Mouse (Mus musculus) liver, embryonic 15.5 days (tissue): ENCODE measurements around the gene Nus1. TPM values are rescaled to one million over a fixed set of nuclear protein-coding genes. Genes with fewer than 3 reads are reported as not detected.

Experiments used
- ATAC-seq: fragments of 200-750 bp; cut with Nextera tagmentation; 2 replicates; pipeline ENCODE4 v1.8.0; 2017; ENCODE audit warnings: moderate number of reproducible peaks, mild to moderate bottlenecking, moderate library complexity; ENCODE audit not compliant: insufficient read depth
- H3K27ac ChIP-seq: fragments of 300-500 bp; sonication (generic); replicated peaks from 2 replicates; pipeline ENCODE4 v1.5.1; 2015; ENCODE audit warnings: mild to moderate bottlenecking, inconsistent platforms
- H3K27me3 ChIP-seq: fragments of 300-500 bp; sonication (generic); 2 replicates; pipeline ENCODE4 v1.6.1; 2015; ENCODE audit warnings: mild to moderate bottlenecking, inconsistent platforms
- H3K36me3 ChIP-seq: fragments of 300-500 bp; sonication (generic); replicated peaks from 2 replicates; pipeline ENCODE4 v1.6.1; 2015; ENCODE audit warnings: moderate library complexity, mild to moderate bottlenecking, inconsistent platforms
- H3K4me1 ChIP-seq: fragments of 300-500 bp; sonication (generic); replicated peaks from 2 replicates; pipeline ENCODE4 v1.6.1; 2015; ENCODE audit warnings: inconsistent platforms
- H3K4me2 ChIP-seq: fragments of 300-500 bp; sonication (generic); 2 replicates; pipeline ENCODE4 v1.6.1; 2015; ENCODE audit warnings: moderate library complexity, mild to moderate bottlenecking, inconsistent platforms
- H3K4me3 ChIP-seq: fragments of 300-500 bp; sonication (generic); replicated peaks from 2 replicates; pipeline ENCODE4 v1.5.1; 2015; ENCODE audit warnings: mild to moderate bottlenecking, inconsistent platforms
- H3K9ac ChIP-seq: fragments of 300-500 bp; sonication (generic); 2 replicates; pipeline ENCODE4 v1.6.1; 2015; ENCODE audit warnings: moderate library complexity, mild to moderate bottlenecking, inconsistent platforms
- H3K9me3 ChIP-seq: fragments of 300-500 bp; sonication (generic); replicated peaks from 2 replicates; pipeline ENCODE4 v1.6.1; 2016; ENCODE audit warnings: inconsistent platforms
- WGBS: fragments of 180-500 bp; shearing (Covaris S2); methylation state at CpG from one replicate; pipeline ENCODE4 v1.1.7; 2015; ENCODE audit warnings: mixed read lengths; ENCODE audit not compliant: insufficient replicate concordance; 5-methylcytosine and 5-hydroxymethylcytosine counted together
- polyA plus RNA-seq: library from polyadenylated mRNA; unstranded; fragments of >200 nt; fragmentation: Nextera tagmentation; extraction: Ambion mirVana; gene quantifications from 2 replicates; pipeline ENCODE4 v1.2.1, GENCODE M21; 2015

Gene Nus1
- polyA plus RNA-seq, 1 experiment from 2014 or later: 4.8 TPM

DNA sequence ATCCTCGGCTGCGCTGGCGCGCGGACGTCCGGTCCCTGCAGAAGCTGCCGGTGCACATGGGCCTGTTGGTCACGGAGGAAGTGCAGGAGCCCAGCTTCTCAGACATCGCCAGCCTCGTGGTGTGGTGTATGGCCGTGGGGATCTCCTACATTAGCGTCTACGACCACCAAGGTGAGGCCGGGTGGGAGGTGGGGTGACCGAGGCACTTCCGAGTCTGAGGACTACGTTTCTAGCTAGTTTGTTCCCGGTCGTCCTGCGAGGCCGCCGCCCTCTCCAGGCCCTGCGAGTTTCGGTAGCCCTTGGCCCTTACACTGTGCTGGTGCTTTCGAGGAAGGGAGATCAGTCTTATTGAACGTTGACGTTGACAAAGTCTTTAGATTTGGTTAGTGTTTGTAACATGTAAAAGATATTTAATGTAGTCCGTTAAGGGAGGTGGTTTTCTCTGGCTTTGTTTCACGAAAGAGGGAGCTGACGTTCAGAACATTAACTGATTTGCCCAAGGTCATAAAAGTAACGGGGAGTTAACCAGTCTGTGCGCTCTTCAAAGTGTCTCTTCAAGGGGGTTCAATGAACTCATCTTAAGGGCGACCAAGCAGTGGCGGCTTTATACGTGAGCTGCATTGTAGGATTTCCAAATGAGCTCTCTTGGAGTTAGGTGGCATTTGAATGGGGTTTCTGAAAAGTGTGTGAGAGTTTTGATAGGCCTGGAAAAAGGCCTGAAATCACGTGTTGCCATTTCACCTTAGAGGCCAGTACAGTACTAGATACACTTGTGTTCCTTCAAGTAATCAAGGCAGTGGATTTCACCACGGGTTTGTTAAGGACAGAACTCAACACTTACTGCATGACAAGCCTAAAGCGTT is 882 bp downstream of the Nus1 start:
- H3K27ac ChIP-seq: peak overlapping the region; percentile 80
- H3K4me1 ChIP-seq: peaks cover 37% of the 10 kb centered on the region
- WGBS: 2% methylated on average over 39 of the region's 39 CpGs
- H3K9me3 ChIP-seq: no peaks in the 10 kb centered on the region
- no peaks in the 10 kb centered on the region for H3K27me3 ChIP-seq
- no peaks in the 10 kb centered on the region for H3K36me3 ChIP-seq
- peak; percentile 13 for ATAC-seq
- H3K4me3 ChIP-seq: peak overlapping the region; percentile 97
- peak overlapping the region; percentile 91 for H3K4me2 ChIP-seq
- peak overlapping the region; percentile 84 for H3K9ac ChIP-seq

DNA sequence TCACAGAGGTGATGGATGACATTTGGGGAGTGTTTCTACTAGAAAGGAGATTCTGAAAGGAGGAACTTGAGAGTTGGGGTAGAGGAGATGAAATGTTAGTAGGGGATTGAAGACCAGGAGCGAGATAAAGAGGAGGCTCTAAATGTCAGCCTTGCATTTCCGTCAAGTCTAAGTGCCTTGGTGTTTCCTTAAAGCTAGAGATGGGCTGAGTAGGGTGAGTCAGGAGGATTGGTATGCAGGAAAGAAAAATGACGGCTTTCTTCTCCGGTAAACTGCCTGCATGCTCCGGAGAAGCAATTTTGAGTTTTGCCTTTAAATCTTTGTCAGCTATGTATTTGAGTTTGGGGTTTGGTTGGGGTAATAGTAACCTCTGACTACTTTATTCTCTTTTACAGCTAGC is 1.6 kb downstream of the Nus1 start:
- Histone ChIP-seq H3K4me3 (peak overlapping the region; percentile 97), H3K9ac (0 out of 2 replicates have a peak overlapping the region, but pooled peaks have one; percentile 84), H3K9me3 (no peaks in the 10 kb centered on the region), H3K36me3 (no peaks in the 10 kb centered on the region), H3K4me2 (peak overlapping the region; percentile 91), H3K27me3 (no peaks in the 10 kb centered on the region), H3K27ac (no peak overlapping the region), H3K4me1 (peaks cover 39% of the 10 kb centered on the region)
- no peak for ATAC-seq
- 28% methylated on average over 5 of the region's 5 CpGs for WGBS

DNA sequence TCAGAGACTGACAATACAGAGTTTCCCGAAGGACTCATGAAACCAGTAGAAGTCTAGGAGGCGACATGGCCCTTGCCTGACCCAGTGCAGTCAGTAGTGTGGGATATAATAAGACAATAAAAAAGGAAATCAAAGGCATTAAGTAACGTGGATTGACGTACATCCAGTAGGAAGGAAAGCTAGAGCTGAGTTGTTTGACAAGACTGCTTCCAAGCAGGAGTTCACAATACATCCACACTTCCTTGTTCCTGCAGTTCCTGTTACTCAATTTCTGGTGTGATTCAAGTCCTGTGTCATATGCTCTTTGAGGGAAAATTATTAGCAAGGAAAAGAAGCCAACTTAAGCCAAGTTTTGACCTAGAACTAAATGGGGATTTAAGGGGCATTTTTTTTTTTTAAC is 2.1 kb downstream of the Nus1 start:
- ATAC-seq: no peak
- H3K4me2 ChIP-seq: peak overlapping the region; percentile 91
- 63% methylated on average over 4 of the region's 4 CpGs for WGBS
- H3K27me3 ChIP-seq: no peaks in the 10 kb centered on the region
- no peak overlapping the region for H3K9ac ChIP-seq
- H3K36me3 ChIP-seq: no peaks in the 10 kb centered on the region
- peak overlapping the region; percentile 97 for H3K4me3 ChIP-seq
- no peaks in the 10 kb centered on the region for H3K9me3 ChIP-seq
- no peak overlapping the region for H3K27ac ChIP-seq
- peaks cover 39% of the 10 kb centered on the region for H3K4me1 ChIP-seq

DNA sequence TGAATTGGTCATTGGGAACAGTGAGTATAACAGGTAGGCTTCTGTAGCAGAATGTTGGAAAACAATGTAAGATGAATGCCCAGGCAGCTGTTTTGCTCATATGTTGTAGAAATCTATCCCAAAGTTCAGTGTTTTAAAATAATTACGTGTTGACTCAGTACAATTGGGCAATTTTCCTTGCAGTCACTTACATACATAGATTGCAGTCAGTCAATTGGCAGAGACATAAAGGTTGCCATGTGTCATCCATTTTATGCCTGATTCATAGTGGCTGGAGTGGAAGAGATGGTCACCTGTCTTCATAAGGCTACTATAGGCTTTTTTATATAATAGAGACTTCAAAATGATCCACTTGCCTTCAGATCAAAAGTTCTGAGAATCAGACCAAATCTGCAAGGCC is 3.2 kb downstream of the Nus1 start:
- Histone ChIP-seq H3K9ac (no peak overlapping the region), H3K4me1 (peaks cover 39% of the 10 kb centered on the region), H3K27me3 (no peaks in the 10 kb centered on the region), H3K27ac (no peak overlapping the region), H3K4me2 (no peak overlapping the region), H3K9me3 (no peaks in the 10 kb centered on the region), H3K36me3 (no peaks in the 10 kb centered on the region), H3K4me3 (no peak overlapping the region)
- no peak for ATAC-seq
- 70% methylated on average over 1 of the region's 1 CpGs for WGBS

DNA sequence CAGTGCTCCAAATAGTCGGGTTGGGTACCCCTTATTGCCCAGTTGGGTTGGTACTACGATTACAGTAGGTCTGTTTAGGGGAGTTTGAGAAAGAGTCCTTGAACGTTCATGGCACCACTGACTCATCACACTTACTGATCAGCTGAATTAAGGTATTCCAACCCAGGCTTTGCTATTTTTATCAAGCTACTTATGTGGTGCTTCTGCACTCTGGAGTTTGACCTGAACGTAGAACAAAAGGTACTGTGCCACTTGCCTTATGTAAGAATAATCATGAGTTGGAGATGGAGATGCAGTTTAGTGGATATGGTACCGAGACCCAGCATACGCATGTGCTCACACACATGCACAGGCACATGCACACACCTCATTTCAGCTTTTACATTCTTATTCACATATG is 4.4 kb downstream of the Nus1 start:
- no peak overlapping the region for H3K4me2 ChIP-seq
- H3K27me3 ChIP-seq: no peaks in the 10 kb centered on the region
- ATAC-seq: no peak
- H3K36me3 ChIP-seq: no peaks in the 10 kb centered on the region
- H3K27ac ChIP-seq: no peak overlapping the region
- 73% methylated on average over 6 of the region's 6 CpGs for WGBS
- H3K4me3 ChIP-seq: no peak overlapping the region
- H3K9me3 ChIP-seq: no peaks in the 10 kb centered on the region
- H3K9ac ChIP-seq: no peak overlapping the region
- H3K4me1 ChIP-seq: peaks cover 35% of the 10 kb centered on the region

DNA sequence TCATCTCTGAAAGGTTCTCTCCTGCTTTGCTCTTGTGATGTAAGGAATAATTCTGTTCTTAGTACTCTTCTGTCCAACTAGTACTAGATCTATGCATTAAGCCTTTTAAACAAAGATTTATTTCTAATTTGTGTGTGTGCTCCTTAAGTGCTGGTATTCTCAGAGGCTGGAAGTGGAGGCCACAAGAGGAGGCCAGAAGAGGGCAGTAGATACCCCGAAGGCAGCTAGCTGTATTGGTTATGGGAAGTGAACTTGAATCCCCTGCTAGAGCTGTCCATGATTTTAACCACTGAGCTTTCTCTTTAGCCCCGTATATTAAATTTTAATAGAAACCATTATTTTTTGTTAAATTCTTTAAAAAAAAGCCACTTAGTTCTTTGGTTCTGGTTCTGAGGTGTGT is 5.8 kb downstream of the Nus1 start:
- H3K27ac ChIP-seq: no peak overlapping the region
- no peaks in the 10 kb centered on the region for H3K27me3 ChIP-seq
- H3K9me3 ChIP-seq: no peaks in the 10 kb centered on the region
- H3K4me1 ChIP-seq: peaks cover 28% of the 10 kb centered on the region
- H3K4me3 ChIP-seq: no peak overlapping the region
- no peak overlapping the region for H3K4me2 ChIP-seq
- no peak overlapping the region for H3K9ac ChIP-seq
- WGBS: 55% methylated on average over 2 of the region's 2 CpGs
- ATAC-seq: no peak
- H3K36me3 ChIP-seq: no peaks in the 10 kb centered on the region

DNA sequence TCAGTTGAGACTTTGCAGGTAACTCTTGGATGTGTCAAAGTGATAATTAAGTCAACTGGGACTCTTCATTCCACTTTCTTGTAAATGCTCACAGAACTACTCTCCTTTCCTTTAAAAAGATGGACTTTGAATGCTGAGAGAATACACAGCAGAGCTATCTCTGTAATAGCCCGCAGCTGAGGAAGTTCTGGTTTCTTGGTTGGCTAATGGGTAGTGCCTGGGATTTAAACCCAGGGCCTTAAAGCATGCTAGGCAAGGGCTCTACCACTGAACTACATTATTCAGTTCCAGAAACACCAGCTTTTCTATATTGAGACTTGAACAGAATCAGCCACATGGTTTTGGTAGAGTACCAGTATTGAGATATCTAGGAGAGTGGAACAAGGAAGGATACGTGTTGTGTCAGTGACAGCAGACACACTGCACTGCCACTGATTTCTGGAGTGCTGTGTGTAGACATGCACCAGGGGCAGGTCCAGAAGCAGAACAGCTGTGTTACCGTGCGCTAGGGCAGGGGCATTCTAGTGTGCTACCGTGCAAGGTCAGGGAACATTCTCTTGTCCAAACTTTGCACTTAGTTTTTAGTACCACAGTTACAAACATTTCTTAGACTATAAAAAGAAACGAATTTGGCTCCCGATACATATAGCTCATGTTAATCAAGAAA is 9.1 kb downstream of the Nus1 start:
- 72% methylated on average over 7 of the region's 7 CpGs for WGBS
- H3K4me3 ChIP-seq: no peak overlapping the region
- H3K27me3 ChIP-seq: no peaks in the 10 kb centered on the region

DNA sequence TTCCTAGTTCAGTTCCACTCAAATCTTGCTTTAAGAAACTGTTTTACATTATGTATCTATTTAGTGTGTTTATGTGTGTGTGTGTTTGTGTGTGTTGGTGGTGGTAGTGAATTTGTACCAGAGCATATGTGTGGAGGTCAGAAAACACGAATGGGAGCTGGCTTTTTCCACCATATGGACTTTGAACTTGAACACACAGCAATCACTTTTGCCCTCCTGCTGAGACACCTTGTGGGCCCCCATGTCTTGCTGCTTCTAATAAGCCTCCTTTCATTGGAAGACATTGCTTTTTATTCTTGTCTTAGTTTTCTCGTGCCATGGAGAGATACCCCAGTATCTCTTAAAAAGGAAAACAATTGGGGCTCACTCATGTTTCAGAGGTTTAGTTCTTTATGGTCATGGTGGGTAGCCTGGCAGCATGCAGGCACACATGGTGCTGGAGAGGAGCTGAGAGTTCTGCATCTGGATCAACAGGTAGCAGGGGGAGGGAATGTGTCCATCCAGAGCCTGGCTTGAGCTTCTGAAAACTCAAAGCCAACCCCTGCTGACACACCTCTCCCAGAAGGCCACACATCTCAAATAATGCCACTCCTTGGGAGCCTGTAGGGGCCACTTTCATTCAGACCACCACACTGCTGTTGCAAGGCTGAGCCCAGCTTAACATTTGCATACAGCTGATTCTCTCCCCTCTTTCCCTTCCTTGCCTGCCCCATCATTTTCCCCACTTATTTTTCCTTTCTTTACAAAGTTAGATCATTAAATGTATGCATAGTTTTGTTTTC is 10.5 kb downstream of the Nus1 start:
- Histone ChIP-seq H3K4me1 (peaks cover 5% of the 10 kb centered on the region; the same call in 1 of the 2 replicates), H3K9ac (no peak overlapping the region), H3K9me3 (no peaks in the 10 kb centered on the region), H3K27ac (no peak overlapping the region), H3K4me2 (no peak overlapping the region), H3K4me3 (no peak overlapping the region), H3K27me3 (no peaks in the 10 kb centered on the region), H3K36me3 (peaks cover 18% of the 10 kb centered on the region)
- ATAC-seq: no peak
- 63% methylated on average over 2 of the region's 2 CpGs for WGBS

More for the DNA sequence above, 9.1 kb downstream of the Nus1 start:
- Histone ChIP-seq H3K36me3 (peaks cover 17% of the 10 kb centered on the region), H3K27ac (no peak overlapping the region), H3K9me3 (no peaks in the 10 kb centered on the region), H3K4me2 (no peak overlapping the region), H3K4me1 (peaks cover 6% of the 10 kb centered on the region; the same call in 1 of the 2 replicates), H3K9ac (no peak overlapping the region)
- no peak for ATAC-seq

DNA sequence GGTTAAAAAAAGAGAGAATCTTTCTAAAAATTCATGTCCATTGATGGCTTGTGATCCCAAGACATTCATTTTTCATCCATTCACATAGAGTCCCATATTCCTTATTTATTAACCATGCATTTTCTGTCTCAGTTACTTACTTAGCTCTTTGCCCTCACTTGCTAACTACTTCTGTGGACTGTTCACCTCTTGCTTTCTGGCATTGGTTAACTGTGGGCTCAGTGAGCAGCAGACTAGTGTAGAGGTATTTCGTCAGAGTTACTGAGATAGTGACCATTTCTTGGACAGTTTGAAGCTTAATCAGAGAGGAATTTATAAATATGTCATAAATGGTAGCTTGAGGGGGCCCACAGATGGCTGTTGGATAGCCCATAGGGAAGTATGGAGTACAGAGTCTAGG is 13.6 kb downstream of the Nus1 start:
- Histone ChIP-seq H3K4me1 (no peaks in the 10 kb centered on the region), H3K9me3 (no peaks in the 10 kb centered on the region), H3K4me2 (no peak overlapping the region), H3K27me3 (no peaks in the 10 kb centered on the region), H3K4me3 (no peak overlapping the region), H3K27ac (no peak overlapping the region), H3K36me3 (peaks cover 35% of the 10 kb centered on the region), H3K9ac (no peak overlapping the region)
- no peak for ATAC-seq
- WGBS: 57% methylated on average over 1 of the region's 1 CpGs

DNA sequence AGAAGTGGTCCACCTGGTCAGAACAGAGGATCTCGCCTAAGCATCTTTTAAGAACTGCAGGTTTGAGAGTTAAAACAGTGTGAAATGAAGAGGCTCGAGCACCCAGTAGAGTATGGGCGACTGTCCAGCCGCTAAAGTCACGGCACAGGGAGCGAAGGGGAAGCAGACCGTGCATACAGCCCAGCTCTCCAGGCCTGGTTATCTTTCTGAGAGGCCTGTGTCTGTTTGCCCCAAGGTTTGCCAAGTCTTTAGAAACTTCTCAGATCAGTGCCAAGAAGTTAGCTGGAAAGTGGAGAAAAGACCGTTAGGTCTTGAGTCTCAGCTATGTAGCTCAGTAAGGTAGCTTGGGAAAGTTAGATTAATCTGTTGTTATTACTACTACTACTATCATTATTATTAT is 17.5 kb downstream of the Nus1 start:
- no peaks in the 10 kb centered on the region for H3K27me3 ChIP-seq
- WGBS: 82% methylated on average over 8 of the region's 8 CpGs
- no peak overlapping the region for H3K4me3 ChIP-seq
- no peaks in the 10 kb centered on the region for H3K4me1 ChIP-seq
- no peak for ATAC-seq
- H3K36me3 ChIP-seq: peaks cover 55% of the 10 kb centered on the region
- no peak overlapping the region for H3K27ac ChIP-seq
- H3K9me3 ChIP-seq: no peaks in the 10 kb centered on the region
- no peak overlapping the region for H3K9ac ChIP-seq
- no peak overlapping the region for H3K4me2 ChIP-seq

DNA sequence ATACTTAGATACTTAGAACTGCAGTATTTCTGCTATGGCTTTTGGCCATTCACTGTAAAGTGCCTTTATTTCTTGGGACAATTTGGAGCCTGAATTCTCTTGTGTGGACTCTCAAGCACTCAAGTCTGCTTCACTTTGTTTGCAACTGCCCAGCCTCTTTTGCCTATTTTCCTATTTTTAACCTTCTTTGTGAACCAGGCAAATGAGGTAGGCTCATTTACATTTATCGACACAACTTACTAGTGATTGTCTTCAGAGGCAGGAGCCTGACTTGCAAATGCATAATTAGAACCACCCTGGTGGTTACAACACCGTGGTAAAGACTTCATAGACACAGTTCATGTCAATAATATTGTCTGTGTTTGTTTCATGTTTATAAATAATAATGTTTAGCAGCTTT is 43.3 kb downstream of the Nus1 start:
- 41% methylated on average over 2 of the region's 2 CpGs for WGBS

More for the DNA sequence above, 43.3 kb downstream of the Nus1 start:
- Histone ChIP-seq H3K4me3 (no peak overlapping the region), H3K4me2 (no peak overlapping the region), H3K27me3 (no peaks in the 10 kb centered on the region), H3K4me1 (no peaks in the 10 kb centered on the region), H3K36me3 (no peaks in the 10 kb centered on the region), H3K9ac (no peak overlapping the region), H3K9me3 (no peaks in the 10 kb centered on the region), H3K27ac (no peak overlapping the region)
- no peak for ATAC-seq
